Mouse (Mus musculus): ENCODE data around the gene Hnrnpu. TPM values are rescaled to one million over a fixed set of nuclear protein-coding genes. Genes with fewer than 3 reads are reported as not detected.

The Hnrnpu gene
- total RNA-seq (2014; rRNA removed) (245 and 299 TPM in 2 replicates), polyA plus RNA-seq (2015; fragmentation: Nextera tagmentation; extraction: Ambion mirVana) (187 and 229 TPM in 2 replicates)

- H3K4me3 ChIP-seq (ENCODE audit: low read depth, low read length): peak within 1 kb of the TSS; percentile 100
- H3K9ac ChIP-seq: peak within 1 kb of the TSS; percentile 100
- H3K4me1 ChIP-seq (ENCODE audit: insufficient read depth): peaks cover 19% of the 10 kb centered on the region
- H3K36me3 ChIP-seq (ENCODE audit: insufficient read depth): peaks cover 11% of the 10 kb centered on the region
- H3K27me3 ChIP-seq (ENCODE audit: insufficient read depth, low read length): no peaks in the 10 kb centered on the region
- ATAC-seq (peak; percentile 88), DNase-seq (peak; percentile 99)
- H3K4me2 ChIP-seq (ENCODE audit: low read depth): peak within 1 kb of the TSS; percentile 56
- peak within 1 kb of the TSS; percentile 100 for H3K27ac ChIP-seq (ENCODE audit: low read depth, low read length)
- under 1% methylated on average over 69 of the region's 73 CpGs for WGBS
- peak; percentile 3; the same call in 1 of the 2 replicates for TF ChIP-seq CTCF (IDR thresholded peaks at IDR 0.05; ENCODE audit: low read depth)
- H3K9me3 ChIP-seq (ENCODE audit: low read length): no peaks in the 10 kb centered on the region
These were observed at the start of gene Hnrnpu for GRCm38 (mm10) chr1:178337551-178338317. Gene Hnrnpu (minus strand): TSS chr1:178337797.

- H3K9ac ChIP-seq: no peak overlapping the region
- ATAC-seq: no peak
- H3K27ac ChIP-seq (ENCODE audit: low read depth, low read length): no peak overlapping the region
- no peak for TF ChIP-seq CTCF (IDR thresholded peaks at IDR 0.05; ENCODE audit: low read depth)
- no peak overlapping the region for H3K4me2 ChIP-seq (ENCODE audit: low read depth)
- no peaks in the 10 kb centered on the region for H3K4me1 ChIP-seq (ENCODE audit: insufficient read depth)
- H3K36me3 ChIP-seq (ENCODE audit: insufficient read depth): no peaks in the 10 kb centered on the region
- H3K27me3 ChIP-seq (ENCODE audit: insufficient read depth, low read length): no peaks in the 10 kb centered on the region
- no peak for DNase-seq
- H3K9me3 ChIP-seq (ENCODE audit: low read length): no peaks in the 10 kb centered on the region
- no peak overlapping the region for H3K4me3 ChIP-seq (ENCODE audit: low read depth, low read length)
These were observed 44.6 kb upstream of the Hnrnpu start for GRCm38 (mm10) chr1:178382165-178382564.

- 89% methylated on average over 1 of the region's 1 CpGs for WGBS
- no peak overlapping the region for H3K4me2 ChIP-seq (ENCODE audit: low read depth)
These were observed 41.6 kb upstream of the Hnrnpu start for GRCm38 (mm10) chr1:178379224-178379623.

GRCm38 (mm10) chr1:178378115-178378514 lies 40.5 kb upstream of the Hnrnpu start:
- DNase-seq: no peak

More at GRCm38 (mm10) chr1:178379224-178379623, 41.6 kb upstream of the Hnrnpu start:
- Histone ChIP-seq H3K36me3 (ENCODE audit: insufficient read depth) (no peaks in the 10 kb centered on the region), H3K27me3 (ENCODE audit: insufficient read depth, low read length) (no peaks in the 10 kb centered on the region), H3K27ac (ENCODE audit: low read depth, low read length) (no peak overlapping the region), H3K9me3 (ENCODE audit: low read length) (no peaks in the 10 kb centered on the region), H3K4me1 (ENCODE audit: insufficient read depth) (no peaks in the 10 kb centered on the region), H3K4me3 (ENCODE audit: low read depth, low read length) (no peak overlapping the region), H3K9ac (no peak overlapping the region)
- no peak for TF ChIP-seq CTCF (IDR thresholded peaks at IDR 0.05; ENCODE audit: low read depth)
- ATAC-seq (no peak), DNase-seq (no peak)

GRCm38 (mm10) chr1:178376907-178377306 lies 39.3 kb upstream of the Hnrnpu start:
- no peaks in the 10 kb centered on the region for H3K27me3 ChIP-seq (ENCODE audit: insufficient read depth, low read length)
- TF ChIP-seq CTCF (IDR thresholded peaks at IDR 0.05; ENCODE audit: low read depth): no peak
- H3K36me3 ChIP-seq (ENCODE audit: insufficient read depth): no peaks in the 10 kb centered on the region
- no peaks in the 10 kb centered on the region for H3K4me1 ChIP-seq (ENCODE audit: insufficient read depth)
- H3K4me2 ChIP-seq (ENCODE audit: low read depth): no peak overlapping the region
- 76% methylated on average over 2 of the region's 2 CpGs for WGBS
- no peak for ATAC-seq
- no peak overlapping the region for H3K4me3 ChIP-seq (ENCODE audit: low read depth, low read length)
- DNase-seq: no peak
- H3K27ac ChIP-seq (ENCODE audit: low read depth, low read length): no peak overlapping the region
- H3K9ac ChIP-seq: no peak overlapping the region
- H3K9me3 ChIP-seq (ENCODE audit: low read length): no peaks in the 10 kb centered on the region

More at GRCm38 (mm10) chr1:178378115-178378514, 40.5 kb upstream of the Hnrnpu start:
- Histone ChIP-seq H3K4me3 (ENCODE audit: low read depth, low read length) (no peak overlapping the region), H3K36me3 (ENCODE audit: insufficient read depth) (no peaks in the 10 kb centered on the region), H3K27me3 (ENCODE audit: insufficient read depth, low read length) (no peaks in the 10 kb centered on the region), H3K27ac (ENCODE audit: low read depth, low read length) (no peak overlapping the region), H3K9me3 (ENCODE audit: low read length) (no peaks in the 10 kb centered on the region), H3K4me1 (ENCODE audit: insufficient read depth) (no peaks in the 10 kb centered on the region), H3K4me2 (ENCODE audit: low read depth) (no peak overlapping the region), H3K9ac (no peak overlapping the region)
- ATAC-seq: no peak
- 83% methylated on average over 3 of the region's 3 CpGs for WGBS
- TF ChIP-seq CTCF (IDR thresholded peaks at IDR 0.05; ENCODE audit: low read depth): no peak

GRCm38 (mm10) chr1:178376061-178376460 lies 38.5 kb upstream of the Hnrnpu start:
- no peak overlapping the region for H3K4me2 ChIP-seq (ENCODE audit: low read depth)
- TF ChIP-seq CTCF (IDR thresholded peaks at IDR 0.05; ENCODE audit: low read depth): no peak
- H3K36me3 ChIP-seq (ENCODE audit: insufficient read depth): no peaks in the 10 kb centered on the region
- H3K4me3 ChIP-seq (ENCODE audit: low read depth, low read length): no peak overlapping the region
- H3K27ac ChIP-seq (ENCODE audit: low read depth, low read length): no peak overlapping the region
- no peaks in the 10 kb centered on the region for H3K4me1 ChIP-seq (ENCODE audit: insufficient read depth)
- 94% methylated on average over 2 of the region's 2 CpGs for WGBS
- H3K9me3 ChIP-seq (ENCODE audit: low read length): no peaks in the 10 kb centered on the region
- H3K9ac ChIP-seq: no peak overlapping the region
- ATAC-seq (no peak), DNase-seq (no peak)
- H3K27me3 ChIP-seq (ENCODE audit: insufficient read depth, low read length): no peaks in the 10 kb centered on the region

- Histone ChIP-seq H3K4me2 (ENCODE audit: low read depth) (no peak overlapping the region), H3K9me3 (ENCODE audit: low read length) (no peaks in the 10 kb centered on the region), H3K27ac (ENCODE audit: low read depth, low read length) (no peak overlapping the region), H3K27me3 (ENCODE audit: insufficient read depth, low read length) (no peaks in the 10 kb centered on the region), H3K9ac (no peak overlapping the region), H3K4me1 (ENCODE audit: insufficient read depth) (no peaks in the 10 kb centered on the region), H3K4me3 (ENCODE audit: low read depth, low read length) (no peak overlapping the region), H3K36me3 (ENCODE audit: insufficient read depth) (no peaks in the 10 kb centered on the region)
- TF ChIP-seq CTCF (IDR thresholded peaks at IDR 0.05; ENCODE audit: low read depth): no peak
- no peak for ATAC-seq
- DNase-seq: no peak
These were observed 37.8 kb upstream of the Hnrnpu start for GRCm38 (mm10) chr1:178375381-178375780.

Data from forebrain, postnatal 0 days (tissue).